Mouse (Mus musculus) ovary, adult 18-20 months (tissue): Measurements from ENCODE around the gene Phkg2.
A peak's percentile ranks its signal among the peaks of the same experiment; 100 is the strongest.

Source experiments
- DNase-seq: peaks from one replicate; pipeline ENCODE4 v3.0.0; 2022; ENCODE audit warnings: low spot score, mixed read lengths

Phkg2 gene

GRCm38 (mm10) chr7:127572895-127573471 lies at the start of gene Phkg2:
TSS of gene Phkg2 (plus strand) at chr7:127573340.
- peak; percentile 93 for DNase-seq

GRCm38 (mm10) chr7:127541671-127542070 lies 31.5 kb upstream of the Phkg2 start:
- no peak for DNase-seq

GRCm38 (mm10) chr7:127549116-127549835 lies 23.9 kb upstream of the Phkg2 start:
- DNase-seq, result no peak

GRCm38 (mm10) chr7:127551558-127551957 lies 21.6 kb upstream of the Phkg2 start:
- DNase-seq, result no peak

- DNase-seq, result no peak
These were observed 12.6 kb upstream of the Phkg2 start for GRCm38 (mm10) chr7:127560580-127560979.

- DNase-seq, result no peak
These were observed 11.7 kb upstream of the Phkg2 start, which contains the start of gene Tmem265 for GRCm38 (mm10) chr7:127561340-127561858. TSS of gene Tmem265 (plus strand) at chr7:127561390.

- DNase-seq, result no peak
These were observed 8.6 kb upstream of the Phkg2 start for GRCm38 (mm10) chr7:127564381-127565150.

GRCm38 (mm10) chr7:127573503-127574008 lies 416 bp downstream of the Phkg2 start:
- DNase-seq, result no peak

GRCm38 (mm10) chr7:127574115-127574514 lies 975 bp downstream of the Phkg2 start:
- DNase-seq, result no peak

- no peak for DNase-seq
These were observed 10.1 kb downstream of the Phkg2 start for GRCm38 (mm10) chr7:127583260-127583659.

GRCm38 (mm10) chr7:127585031-127585430 lies 11.9 kb downstream of the Phkg2 start:
- no peak for DNase-seq

GRCm38 (mm10) chr7:127586149-127586548 lies 13.0 kb downstream of the Phkg2 start:
- DNase-seq, result no peak

- DNase-seq, result no peak
These were observed 14.1 kb downstream of the Phkg2 start for GRCm38 (mm10) chr7:127587196-127587595.

- peak; percentile 96 for DNase-seq
These were observed 15.1 kb downstream of the Phkg2 start, which contains the start of the genes Ccdc189 and Rnf40 for GRCm38 (mm10) chr7:127588011-127588871. TSS of gene Ccdc189 (minus strand) at chr7:127588595. TSS of gene Rnf40 (plus strand) at chr7:127588767.

GRCm38 (mm10) chr7:127588901-127589300 lies 15.8 kb downstream of the Phkg2 start:
- DNase-seq, result no peak

GRCm38 (mm10) chr7:127589637-127590036 lies 16.5 kb downstream of the Phkg2 start:
- no peak for DNase-seq

- no peak for DNase-seq
These were observed 18.0 kb downstream of the Phkg2 start for GRCm38 (mm10) chr7:127591108-127591507.

- DNase-seq, result peak; percentile 33
These were observed 19.4 kb downstream of the Phkg2 start for GRCm38 (mm10) chr7:127592575-127592974.

GRCm38 (mm10) chr7:127596747-127597146 lies 23.6 kb downstream of the Phkg2 start:
- DNase-seq, result no peak

GRCm38 (mm10) chr7:127600612-127601011 lies 27.5 kb downstream of the Phkg2 start:
- no peak for DNase-seq

GRCm38 (mm10) chr7:127601735-127602134 lies 28.6 kb downstream of the Phkg2 start:
- DNase-seq, result no peak
